Mouse (Mus musculus) B cell, adult 62 days (primary cell): ENCODE data around the gene L3mbtl1. TPM values are rescaled to one million over a fixed set of nuclear protein-coding genes. Genes with fewer than 3 reads are reported as not detected.

Experiments used
- total RNA-seq: library from RNA; stranded (reverse); gene quantifications from 4 replicates; pipeline ENCODE4 v1.2.4, GENCODE M21; 2023

L3mbtl1 gene
- total RNA-seq: 1.0 to 3.0 TPM (median 2.1 TPM) in 4 replicates

DNA sequence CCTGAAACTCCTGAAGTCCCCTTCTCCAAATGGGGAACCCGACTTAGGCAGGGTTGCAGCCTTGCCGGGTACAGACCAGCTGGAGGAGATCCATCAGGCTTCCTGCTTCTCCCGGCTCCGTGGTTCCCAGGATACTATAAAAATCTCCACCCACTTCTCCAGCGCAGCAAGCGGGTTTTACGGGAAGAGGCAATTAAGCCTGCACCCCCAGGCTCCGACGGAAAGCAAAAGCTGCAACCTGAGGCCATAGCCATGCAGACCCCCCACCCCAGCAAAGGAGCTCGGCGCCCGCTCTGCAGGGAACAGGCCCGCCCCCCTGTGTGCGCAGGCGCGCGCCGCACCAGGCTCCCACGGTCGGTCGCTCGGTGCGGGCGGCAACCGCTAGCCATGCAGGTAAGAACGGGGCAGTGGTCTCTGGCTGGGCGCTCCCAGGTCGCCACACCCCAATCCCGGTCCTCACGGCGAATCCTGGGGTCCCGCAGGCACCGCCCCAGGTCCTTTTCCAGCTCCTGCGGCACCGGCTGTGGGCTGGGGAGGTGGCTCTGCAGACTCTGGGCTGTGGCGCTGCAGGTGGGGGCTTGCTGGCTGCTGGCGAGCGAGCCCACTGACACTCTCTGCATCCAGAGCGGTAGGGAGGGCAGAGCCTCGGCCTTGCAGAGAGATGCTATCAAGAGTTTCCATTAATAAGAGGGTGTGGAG is at the start of gene L3mbtl1:
L3mbtl1 (plus strand) TSS at position 325 of the 699 bp plus-strand sequence.

DNA sequence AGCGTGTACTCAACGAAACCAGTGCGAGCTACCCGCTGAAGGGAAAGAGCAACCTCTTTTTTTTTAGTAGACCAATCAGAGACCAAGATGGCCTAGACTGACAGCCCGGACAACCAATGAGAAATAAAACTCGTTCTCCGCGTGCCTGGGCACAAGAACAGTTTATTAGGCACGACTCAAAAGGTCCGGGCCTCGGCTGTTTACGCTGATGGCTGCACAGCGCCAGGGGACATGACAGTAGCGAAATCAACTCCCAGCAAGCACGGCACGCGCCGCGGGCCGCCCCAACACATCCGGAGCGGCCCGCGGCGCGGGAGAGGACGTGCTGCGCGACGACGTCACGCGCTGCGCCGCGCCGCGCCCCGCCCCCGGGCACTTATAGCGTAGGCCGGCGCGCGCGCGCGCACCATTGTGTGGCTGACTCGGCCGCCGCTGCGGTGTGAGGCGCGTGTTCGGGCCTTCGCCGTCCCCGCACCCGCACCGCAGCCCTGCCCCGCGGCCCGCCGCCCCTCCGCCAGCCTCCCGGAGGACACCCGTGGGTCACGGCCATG is 12.1 kb upstream of the L3mbtl1 start, which contains the start of gene Srsf6:
Srsf6 (plus strand) TSS at position 406 of the 551 bp plus-strand sequence.

DNA sequence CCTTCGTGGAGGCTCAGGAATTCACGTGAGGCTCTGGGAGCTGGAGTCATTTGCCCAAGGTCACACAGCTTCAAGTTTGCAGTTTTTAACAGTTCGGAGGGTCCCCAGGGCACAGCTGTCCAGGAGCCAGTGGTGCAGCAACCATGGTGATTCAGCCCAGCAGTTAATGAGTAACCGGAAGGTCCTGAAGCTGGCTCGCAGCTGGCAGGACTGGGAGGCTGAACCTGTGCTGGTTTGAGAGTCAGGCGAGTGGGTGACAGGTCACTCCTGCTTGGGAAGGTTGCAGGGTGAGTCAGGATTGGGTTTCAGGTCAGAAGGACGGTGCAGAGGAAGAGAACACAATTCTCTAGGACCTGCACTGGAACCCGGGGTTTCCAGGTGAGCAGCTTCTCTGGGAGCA is 43.9 kb downstream of the L3mbtl1 start, which contains the start of gene Sgk2:
Sgk2 (plus strand) TSS at position 113 of the 400 bp plus-strand sequence.

DNA sequence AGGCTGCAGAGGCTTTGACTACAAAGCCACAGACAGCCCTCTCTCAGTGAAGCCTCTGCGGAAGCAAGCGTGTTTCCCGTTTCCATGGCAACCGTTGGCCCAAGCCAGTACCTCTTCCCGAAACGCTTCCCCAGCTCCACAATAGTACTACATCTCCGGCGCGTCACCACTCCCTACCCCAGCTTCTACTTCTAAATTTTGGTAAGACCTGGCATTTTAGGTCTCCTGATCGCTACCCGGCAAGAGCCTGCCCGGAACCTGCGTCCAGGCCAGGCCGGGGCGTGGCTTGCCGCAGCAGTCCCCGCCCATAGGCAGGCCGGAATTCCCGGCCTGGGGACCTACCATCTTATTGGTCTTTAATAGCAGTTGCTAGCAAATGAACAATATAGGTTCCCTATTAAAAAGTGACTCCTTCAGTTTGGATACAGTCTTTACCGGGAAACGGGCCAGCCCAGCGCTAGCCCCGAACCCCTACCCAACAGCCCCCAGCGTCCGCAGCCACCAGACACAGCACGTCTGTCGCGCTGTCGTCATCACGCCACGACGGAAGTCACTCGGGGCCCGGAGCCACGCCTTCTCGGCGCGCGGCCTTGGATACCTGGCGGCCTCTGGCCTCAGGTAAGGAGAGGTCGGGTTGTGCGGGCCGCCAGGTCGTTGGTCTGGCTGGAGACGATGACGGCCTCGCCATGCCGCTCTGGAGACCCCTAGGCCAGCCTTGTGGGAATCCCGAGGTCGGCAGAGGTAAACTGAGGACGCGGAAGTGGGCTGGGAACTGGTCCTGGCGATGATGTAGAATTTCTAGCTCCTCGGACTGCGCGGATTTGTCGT is 73.9 kb downstream of the L3mbtl1 start, which contains the start of gene Ift52:
Ift52 (plus strand) TSS at position 439 of the 828 bp plus-strand sequence.

Other genes starting within 250 kb of the L3mbtl1 start
- 386 to 406 TPM (median 400 TPM) in 4 replicates for gene Srsf6, start 11.9 kb upstream of the L3mbtl1 start, total RNA-seq
- gene Sgk2, start 43.9 kb downstream of the L3mbtl1 start, total RNA-seq: not detected in 4 replicates
- gene Ift52, start 73.9 kb downstream of the L3mbtl1 start, total RNA-seq: 27.6 to 35.2 TPM (median 31.0 TPM) in 4 replicates
- 4.8 to 6.1 TPM (median 5.6 TPM) in 4 replicates for gene Mybl2, start 111.2 kb downstream of the L3mbtl1 start, total RNA-seq
- not detected in 4 replicates for gene Gtsf1l, start 144.4 kb downstream of the L3mbtl1 start, total RNA-seq